Mouse (Mus musculus): ENCODE measurements around the gene Ptprk.

The Ptprk gene

DNA sequence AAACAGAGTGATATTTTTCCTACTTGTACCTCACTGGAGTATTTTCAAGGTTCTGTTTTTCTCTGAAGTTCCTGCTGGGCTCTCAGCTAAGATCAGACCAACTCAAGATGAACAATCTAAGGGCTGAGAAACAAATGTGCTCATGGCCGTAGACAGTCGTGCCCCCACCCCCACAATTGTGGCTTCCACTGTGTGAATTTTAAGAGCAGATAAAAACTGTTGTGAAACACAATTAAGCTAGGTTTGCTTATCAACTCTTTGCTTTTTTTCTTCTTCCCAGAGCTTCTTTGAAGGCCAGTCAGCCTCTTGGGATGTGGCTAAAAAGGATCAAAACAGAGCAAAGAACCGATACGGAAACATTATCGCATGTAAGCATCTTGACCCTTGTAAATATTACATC is 493.4 kb downstream of the Ptprk start:
- no peak for DNase-seq

DNA sequence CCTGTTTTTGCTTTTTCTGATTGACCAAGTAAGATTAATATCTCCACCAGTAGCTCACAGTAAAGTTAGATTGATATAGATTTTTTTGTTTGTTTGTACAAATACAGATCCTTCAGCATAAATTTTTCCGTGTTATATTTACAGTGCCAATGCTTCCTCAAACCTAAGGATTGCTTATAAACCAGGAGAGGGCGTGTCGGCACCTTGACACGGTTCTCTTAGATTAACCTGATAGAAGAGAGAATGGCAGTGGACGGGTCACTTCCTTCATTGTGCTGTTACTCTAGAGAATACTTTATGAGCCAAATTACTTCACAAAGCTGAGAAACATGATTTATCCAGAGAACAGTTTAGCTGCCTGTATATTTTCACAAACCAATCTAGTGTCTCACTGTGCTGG is 505.0 kb downstream of the Ptprk start:
- DNase-seq, result no peak

DNA sequence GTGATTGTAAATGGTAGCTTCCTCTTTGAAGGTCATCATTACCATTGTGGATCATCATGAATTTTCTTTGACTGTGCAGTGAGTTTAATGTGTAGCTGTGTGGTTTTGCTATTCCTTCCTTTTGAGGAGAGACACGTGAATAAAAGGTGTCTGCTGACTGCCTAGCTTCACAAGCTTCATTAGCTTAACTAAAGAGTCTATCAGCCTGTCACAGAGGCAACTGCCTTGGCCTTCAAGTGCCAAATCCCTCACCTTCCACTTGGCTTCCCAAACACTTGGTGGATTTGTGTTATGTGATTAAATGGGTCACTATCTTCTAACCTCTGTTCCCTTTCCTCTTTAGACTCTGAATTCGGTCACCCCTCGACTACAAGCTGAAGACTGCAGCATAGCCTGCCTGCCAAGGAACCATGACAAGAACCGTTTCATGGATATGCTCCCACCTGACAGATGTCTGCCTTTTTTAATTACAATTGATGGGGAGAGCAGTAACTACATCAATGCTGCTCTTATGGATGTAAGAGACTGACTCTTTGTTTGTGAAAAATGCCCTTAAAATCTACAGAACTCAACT is 512.0 kb downstream of the Ptprk start:
- no peak for DNase-seq

DNA sequence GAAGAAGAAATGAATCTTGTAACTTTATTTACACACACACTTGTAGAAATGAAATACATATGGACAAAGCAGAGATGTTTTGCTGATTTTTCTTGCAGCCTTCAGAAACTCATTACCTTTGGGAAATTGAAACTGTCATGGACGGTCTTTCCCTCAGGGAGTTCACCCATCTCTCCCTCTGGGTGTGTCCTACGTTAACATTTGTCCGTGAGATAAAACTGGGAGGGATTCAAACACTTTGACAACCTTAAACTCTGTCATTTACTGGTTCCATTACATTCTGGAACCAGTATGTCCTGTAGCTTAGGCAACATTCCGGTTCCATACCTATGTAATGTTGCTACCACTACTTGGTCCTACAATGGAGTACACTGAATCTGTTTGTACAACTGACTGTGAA is 513.8 kb downstream of the Ptprk start:
- no peak for DNase-seq

DNA sequence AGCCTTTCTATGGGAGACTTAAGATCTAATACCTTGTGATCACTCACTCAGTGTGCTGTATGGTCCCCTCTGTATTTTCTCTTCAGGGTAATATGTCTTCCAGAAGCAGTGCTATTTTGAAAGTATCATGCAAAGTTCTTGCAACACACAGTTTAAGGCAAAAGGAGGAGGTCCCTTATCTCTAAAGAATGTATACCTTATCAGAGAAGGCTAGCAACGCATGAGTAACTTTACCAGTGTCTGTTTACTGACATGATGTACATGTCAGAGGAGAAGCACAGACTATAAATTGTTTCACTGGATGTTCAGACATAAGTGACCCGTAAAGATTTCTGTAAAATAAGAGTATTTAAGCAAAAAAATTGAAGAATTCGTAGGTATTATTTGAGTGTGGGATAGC is 516.2 kb downstream of the Ptprk start:
- DNase-seq, result no peak

DNA sequence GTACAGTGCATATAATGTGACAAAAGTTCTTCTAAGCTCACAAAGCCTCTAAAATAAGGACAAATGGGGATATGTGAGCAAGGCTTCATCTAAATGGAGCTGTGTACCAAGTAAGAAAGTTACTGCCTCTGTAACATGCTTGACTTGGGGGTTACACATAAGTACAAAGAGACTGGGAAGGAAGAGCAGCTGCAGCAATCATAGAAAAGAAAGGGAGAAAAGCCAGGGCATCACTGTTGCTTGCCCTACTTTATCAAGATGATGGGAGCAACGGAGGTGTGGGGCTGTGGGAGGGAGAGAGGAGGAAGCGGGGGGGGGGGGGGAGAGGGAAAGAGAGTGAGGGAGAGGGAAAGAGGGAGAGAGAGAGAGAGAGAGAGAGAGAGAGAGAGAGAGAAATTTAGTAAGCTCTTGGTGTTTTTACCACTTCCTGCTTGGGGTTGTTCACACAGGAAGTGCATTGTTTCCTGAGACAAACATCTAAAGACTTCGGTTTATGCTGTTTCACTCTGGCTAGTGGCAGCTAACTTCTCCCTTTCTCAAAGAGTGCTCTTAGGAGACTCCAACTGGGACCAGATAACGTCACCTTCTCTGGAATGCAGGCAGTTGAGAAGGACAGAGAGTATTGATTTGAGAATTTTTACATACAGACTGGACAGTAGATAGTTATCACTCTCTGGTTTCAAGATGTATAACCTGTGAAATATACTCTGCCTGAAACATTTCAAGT is 519.1 kb downstream of the Ptprk start:
- DNase-seq, result no peak

DNA sequence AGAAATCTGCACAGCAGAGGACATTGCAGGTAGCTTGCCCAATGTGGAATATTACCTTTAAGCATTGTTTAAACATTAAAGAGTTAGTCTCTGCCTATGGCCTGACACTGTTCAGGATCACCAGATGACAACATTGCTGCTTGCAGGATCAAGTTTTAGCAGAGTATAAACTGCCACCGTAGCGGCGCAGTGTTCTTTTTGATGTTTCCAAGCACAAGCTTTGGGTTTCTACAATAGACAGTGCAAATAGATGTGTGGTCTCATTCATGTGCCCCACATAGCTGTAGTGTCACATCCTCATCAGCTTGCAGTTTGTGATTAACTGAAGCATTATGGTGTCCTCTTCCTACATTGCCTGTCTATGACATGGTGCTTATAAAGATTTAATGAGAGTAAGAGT is 522.3 kb downstream of the Ptprk start:
- DNase-seq, result no peak

DNA sequence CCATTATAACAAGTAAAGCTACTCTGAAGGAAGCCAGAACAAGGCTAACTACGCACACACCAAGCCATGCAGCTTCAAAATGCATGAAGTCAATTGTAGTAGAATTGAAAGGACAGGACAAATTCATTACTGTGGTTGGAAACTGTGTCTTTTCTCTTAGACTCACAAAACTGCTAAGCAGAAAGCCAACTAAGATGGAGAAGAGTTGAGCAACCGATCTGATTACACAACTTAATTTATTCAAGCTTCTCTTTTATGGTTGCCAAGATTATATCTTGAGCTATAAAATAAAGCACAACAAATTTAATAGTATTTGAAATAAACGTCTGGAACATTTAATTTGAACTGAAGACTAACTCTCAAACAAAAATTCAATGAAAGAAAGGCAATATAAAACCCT is 534.5 kb downstream of the Ptprk start:
- no peak for DNase-seq

DNA sequence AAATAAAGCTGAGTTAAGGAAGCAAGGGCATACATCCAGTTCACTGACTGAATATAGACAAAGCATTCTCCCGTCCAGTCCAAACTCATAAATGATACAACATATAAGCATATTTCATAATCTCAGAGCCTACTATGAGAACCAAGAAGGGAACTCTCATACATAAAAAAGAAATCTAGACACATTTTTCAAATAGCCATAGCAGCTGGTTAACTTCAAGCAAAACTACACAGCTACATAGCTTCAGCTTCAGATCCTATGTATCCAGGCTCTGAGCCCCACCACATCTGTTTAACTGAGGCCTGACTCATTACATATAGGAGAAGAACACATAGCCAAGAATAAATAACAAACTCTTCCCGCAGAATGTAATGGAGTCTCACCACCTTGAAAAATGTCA is 539.8 kb downstream of the Ptprk start:
- no peak for DNase-seq

DNA sequence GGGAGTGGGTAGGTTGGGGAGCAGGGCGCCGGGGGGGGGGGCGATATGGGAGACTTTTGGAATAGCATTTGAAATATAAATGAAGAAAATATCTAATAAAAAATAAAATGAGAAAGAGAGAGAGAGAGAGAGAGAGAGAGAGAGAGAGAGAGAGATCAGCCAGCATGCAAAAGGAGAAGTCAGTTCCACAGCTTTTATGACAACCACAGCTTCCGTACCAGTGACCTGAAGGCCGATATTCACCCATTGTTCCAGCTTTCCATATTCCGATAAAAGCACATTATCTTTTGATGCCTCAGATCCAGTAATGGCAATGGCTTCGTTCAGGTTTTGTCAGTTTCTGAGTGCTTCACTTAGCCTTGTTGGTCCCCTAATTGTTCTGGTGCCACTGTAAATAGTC is 542.6 kb downstream of the Ptprk start:
- no peak for DNase-seq

DNA sequence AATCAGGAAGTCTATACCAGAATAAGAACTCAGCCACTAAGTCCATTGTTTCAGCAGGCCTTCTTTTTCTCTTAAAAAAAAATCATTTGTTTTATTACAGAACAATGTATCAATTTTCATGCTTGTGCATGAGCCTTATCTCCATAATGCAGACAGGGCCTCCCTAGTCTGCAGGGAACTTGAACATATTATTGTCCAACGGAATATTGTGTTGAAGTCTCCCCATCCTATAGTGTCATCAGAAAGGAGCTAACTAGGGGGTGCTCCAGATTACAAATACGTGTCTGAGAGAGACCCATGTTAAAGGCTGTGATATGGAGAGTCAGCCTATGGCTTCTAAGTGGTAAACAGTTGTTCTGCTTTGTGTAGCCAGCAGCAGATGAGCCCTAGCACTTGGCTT is 543.4 kb downstream of the Ptprk start:
- DNase-seq, result no peak

DNA sequence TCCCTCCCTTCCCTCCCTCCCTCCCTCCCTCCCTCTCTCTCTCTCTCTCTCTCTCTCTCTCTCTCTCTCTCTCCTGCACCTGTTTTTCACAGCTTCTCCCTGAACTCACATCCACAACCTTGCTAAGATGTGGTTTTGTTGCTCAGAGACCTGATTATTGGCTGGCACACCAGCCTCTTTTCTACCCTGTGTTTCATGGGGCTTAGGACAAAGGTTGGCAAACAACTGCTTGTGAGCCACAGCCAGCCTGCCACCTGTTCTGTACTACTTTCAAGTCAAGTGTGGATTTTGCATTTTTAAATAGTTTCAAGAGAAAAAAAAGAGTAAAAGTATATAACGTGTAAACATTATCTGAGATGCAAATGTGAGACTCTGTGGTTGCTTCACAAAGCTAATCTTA is 544.8 kb downstream of the Ptprk start:
- no peak for DNase-seq

DNA sequence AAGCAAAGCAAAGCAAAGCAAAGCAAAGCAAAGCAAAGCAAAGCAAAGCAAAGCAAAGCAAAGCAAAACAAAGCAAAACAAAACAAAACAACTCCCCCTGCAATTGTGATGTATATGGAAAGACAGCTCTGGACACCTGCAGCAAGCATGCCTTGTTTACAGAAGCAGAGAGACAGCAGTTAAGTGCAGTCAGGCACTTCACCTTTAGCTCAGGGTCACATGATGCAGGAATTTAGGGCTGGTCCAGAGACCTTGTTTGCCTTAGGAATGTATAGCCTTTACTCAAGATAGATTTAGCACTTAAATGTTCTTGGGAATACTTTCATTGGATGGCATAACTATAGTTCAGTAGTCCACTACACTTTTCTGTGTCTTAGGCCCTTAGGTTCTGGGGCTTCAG is 561.5 kb downstream of the Ptprk start:
- no peak for DNase-seq

DNA sequence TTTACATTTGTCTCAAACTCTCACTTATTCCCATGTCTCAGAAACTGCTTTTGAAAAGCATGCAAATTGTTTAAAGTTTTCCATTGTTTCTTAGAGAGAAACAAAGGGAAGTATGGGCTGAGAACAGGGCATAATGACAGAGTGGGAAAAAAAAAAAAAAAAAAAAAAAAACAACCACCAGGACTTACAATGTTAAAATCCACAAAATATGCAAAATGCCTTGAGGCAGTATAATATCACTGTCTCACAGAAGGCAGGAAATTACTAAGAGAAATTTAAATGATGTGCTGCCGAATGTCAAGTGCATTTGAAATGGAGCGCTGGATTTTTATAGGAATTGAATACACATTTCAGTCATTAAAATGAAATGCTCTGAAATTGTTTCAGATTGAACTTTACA is 567.3 kb downstream of the Ptprk start:
- DNase-seq, result no peak

All from kidney, adult 18-20 months (tissue).